8 mouse cellular contexts compared by ENCODE assay signal in genomic region chr6:92269019-92269418, GRCm38 (mm10). TPM values are rescaled to one million over a fixed set of nuclear protein-coding genes. Genes with fewer than 3 reads are reported as not detected.
DNase-seq lines count a peak whose midpoint lies in the region.

No protein-coding gene starts in this region.

- DNase-seq in 416B (ENCODE audit: low read depth) (peak; percentile 72), R1 (ENCODE audit: low read depth, low spot score) (peak; percentile 84)
- peak; percentile 29 for DNase-seq in cerebellum, adult 9-11 months
- DNase-seq in frontal cortex, postnatal 36 days (ENCODE audit: low spot score in 2 of 2): peak; percentile 70 to 76
- DNase-seq in kidney, adult 11 months: peak; percentile 58
- DNase-seq in left cerebral cortex, postnatal 25 days (ENCODE audit: low spot score in 2 of 2): peak; percentile 66 to 76
- DNase-seq in natural killer cell, adult 2 months (ENCODE audit: low spot score in 2 of 2): peak; percentile 21 to 50
- DNase-seq in testis, postnatal 14 days (ENCODE audit: low spot score): peak; percentile 38

- intact Hi-C loops in left cerebral cortex, postnatal 25 days (cut with DNase I): loop anchor here (1.0 to 10.0 kb wide), 3 partner anchors 50 to 364 kb away; partner anchors contain the start of genes 4930590J08Rik and Nr2c2

RNA-seq across cellular contexts. Expression of gene Trh, which starts 24.6 kb away (rescaled TPM):
- 1 to 10 TPM; 3.3 to 8.9 TPM for total RNA-seq in left cerebral cortex, postnatal 25 days (2021)

RNA-seq across cellular contexts. Expression of gene Rbsn, which starts 54.3 kb away (rescaled TPM):
- 10 to 100 TPM; 39.7 to 43.3 TPM for total RNA-seq in left cerebral cortex, postnatal 25 days (2021)

Comparison
In these comparisons a context has a peak if more than half of its experiments do, and no peak if none do; other contexts are left out.
1. Peak in every context shown above with its lines: DNase-seq.
2. DNase-seq: peak in every context shown above with its lines; median percentile 84 in R1; 73 in frontal cortex, postnatal 36 days; 72 in 416B; 71 in left cerebral cortex, postnatal 25 days; 58 in kidney, adult 11 months; 38 in testis, postnatal 14 days; 36 in natural killer cell, adult 2 months; 29 in cerebellum, adult 9-11 months.